Mouse (Mus musculus) adrenal gland, adult 2 months (tissue): Measurements from ENCODE around the gene Vasp. TPM values are rescaled to one million over a fixed set of nuclear protein-coding genes. Genes with fewer than 3 reads are reported as not detected.
"Not testable (repeated sequence)": the region's sequence is repeated elsewhere in the genome, so short reads cannot be mapped to it uniquely, and the experiment has no call there.

Source experiments
- DNase-seq: peaks from one replicate; pipeline ENCODE4 v3.0.0; 2021
- polyA plus RNA-seq: library from polyadenylated mRNA; depleted of rRNA; stranded (reverse); fragments of >200 nt; gene quantifications from 2 replicates; pipeline ENCODE4 v1.2.3, GENCODE M21; 2012
- total RNA-seq, 2 experiments: library from RNA; stranded (reverse); gene quantifications; 2 replicates each; pipeline ENCODE4 v1.2.3; 2021

The Vasp gene
- total and polyA plus RNA-seq, 3 experiments, result 45.8 to 136 (median 55.8) TPM

DNA sequence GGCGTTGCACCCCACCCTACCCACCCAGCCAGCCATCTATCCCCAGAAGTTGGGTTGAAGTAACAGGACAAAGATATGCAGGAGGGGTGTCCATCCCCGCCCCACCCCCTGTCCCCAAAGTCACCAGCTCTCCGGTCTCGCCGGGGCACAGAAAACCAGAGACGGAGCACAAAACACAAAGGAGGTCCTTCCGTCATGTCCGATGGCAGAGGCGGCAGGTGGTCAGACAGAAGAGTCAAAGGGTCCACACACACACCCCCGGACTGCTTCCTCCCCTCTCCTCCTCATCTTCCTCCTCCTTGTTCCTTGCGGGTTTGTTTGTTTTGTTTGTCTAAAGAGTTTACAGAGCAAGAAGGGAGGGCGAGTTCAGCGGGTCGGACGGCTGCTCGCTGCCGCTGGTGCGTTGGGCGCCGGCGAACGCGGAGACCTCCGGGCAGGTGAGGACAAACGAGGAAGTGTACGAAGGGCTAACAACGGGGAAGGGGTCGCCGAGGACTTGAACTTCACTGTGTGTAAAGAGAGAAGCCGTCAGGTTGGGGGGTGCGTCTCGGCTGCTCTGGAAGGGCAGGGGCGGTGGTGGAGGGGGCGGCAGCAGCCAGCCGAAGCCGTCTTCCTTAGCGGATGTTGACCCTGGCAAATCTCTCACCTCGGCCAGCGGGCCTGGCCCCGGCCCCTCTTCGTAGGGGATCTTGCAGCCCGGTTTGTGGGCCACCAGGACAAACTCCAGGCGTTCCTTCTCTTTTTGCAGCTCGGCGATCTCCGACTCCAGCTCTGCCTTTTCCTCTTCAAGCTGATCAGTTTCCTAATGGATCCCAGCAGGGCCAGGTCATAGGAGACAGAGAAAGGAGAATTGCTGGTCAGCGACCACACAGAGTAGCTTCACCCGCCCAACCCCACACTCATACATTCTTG, 33.1 kb upstream of the Vasp start:
- no peak for DNase-seq

DNA sequence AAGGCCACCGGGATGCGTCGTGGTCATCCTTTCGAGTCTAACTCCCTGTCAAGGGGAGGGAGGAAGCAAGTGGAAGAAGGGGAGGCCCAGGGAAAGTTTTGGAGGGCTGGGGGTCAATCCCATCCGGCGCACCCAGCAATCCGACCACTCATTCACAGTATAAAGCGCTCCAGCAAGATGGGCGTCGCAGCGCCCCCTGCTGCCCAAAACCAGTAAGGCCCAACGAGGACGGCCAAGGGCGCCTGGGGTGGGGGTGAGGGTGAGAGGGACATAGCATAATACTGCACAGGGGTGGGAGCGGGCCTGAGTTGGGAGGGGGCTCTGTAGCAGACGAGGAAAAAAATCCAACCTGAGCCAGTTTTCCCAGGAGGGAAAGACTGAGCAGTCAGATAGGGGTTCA, 32.2 kb upstream of the Vasp start:
- peak; percentile 77 for DNase-seq

DNA sequence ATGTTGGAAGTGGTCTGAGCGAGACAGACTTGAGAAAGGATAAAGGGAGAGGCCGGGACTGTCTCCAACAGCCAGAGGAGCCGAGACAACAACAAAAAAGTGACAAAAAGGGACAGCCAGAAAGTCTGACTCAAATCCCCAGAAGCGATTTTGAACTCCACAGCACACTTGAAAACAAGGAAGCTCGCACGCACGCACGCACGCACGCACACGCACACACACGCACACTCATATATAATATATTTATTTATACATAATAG, 31.4 kb upstream of the Vasp start:
- DNase-seq, result no peak

DNA sequence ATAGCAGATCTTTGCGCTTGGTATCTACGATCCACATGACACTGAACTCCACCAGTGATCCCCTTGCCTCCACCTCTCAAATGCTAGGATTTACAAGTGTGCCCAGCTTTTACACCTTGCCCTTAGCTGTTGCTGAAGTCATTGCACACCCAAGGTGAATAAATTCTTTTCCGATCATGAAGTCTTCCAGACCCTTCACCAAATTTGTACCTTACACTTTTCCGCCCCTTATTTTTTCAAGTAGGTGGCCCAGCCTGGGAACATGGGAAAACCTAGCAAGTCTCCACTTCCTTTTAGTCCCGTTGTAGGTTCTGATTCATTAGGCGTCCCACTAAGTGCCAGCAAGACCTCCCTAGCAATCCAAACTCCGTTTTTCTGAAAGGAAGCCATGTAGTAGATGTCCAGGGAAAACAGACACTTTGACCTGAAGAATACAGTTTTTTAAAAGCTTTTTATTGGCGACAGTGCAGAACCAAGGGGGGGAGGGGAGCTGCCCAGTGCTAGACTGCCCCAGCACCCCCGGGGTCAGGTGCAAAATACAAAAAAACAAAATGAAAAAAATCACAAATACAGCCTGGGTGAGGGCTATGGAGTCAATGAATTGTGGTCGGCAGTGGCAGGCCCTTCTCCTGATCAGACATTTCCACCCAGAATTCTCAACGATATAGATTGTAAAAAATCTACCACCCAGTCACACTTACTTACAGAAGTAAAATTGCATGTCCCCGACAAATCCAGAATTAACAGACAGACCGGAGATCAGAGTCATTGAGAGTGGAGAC, 30.8 kb upstream of the Vasp start:
- DNase-seq, result no peak

DNA sequence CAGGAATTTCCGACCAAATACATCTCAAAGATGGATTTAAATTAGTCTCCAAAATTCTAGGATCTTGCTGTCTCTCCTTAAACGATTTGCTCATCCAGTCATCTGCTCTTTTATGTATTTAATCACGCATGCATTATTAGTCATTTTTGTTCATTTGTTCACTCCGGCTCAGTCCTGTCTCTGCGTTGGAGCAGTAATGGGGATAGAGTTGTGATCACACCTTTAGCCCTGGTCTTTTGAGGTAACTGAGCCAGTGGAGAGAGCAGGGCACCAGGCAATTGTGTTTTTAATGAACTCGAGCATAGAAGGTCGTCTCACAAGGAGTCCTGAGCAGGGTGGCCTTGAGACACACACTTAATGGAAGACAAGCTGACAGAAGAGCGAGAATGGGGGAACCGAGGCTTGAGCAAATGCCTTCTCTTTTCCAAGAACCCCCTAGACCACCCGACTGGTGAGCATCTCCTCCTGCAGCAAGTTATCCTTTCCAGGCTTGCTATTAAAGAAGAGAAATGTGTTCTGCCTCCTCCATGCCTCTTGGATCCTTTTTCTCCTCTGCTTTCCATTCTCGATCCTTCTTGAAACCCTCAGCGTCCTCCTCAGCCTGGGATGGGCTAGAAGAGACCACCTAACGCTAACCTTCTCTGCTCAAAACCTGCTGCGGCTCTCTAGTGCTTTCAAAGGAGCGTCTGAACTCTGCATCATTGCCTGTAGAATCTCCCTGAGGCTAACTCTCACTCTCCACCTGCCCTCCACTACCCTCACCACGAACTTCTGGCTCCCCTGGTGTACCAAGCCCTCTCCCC, 30.0 kb upstream of the Vasp start:
- DNase-seq, result no peak

DNA sequence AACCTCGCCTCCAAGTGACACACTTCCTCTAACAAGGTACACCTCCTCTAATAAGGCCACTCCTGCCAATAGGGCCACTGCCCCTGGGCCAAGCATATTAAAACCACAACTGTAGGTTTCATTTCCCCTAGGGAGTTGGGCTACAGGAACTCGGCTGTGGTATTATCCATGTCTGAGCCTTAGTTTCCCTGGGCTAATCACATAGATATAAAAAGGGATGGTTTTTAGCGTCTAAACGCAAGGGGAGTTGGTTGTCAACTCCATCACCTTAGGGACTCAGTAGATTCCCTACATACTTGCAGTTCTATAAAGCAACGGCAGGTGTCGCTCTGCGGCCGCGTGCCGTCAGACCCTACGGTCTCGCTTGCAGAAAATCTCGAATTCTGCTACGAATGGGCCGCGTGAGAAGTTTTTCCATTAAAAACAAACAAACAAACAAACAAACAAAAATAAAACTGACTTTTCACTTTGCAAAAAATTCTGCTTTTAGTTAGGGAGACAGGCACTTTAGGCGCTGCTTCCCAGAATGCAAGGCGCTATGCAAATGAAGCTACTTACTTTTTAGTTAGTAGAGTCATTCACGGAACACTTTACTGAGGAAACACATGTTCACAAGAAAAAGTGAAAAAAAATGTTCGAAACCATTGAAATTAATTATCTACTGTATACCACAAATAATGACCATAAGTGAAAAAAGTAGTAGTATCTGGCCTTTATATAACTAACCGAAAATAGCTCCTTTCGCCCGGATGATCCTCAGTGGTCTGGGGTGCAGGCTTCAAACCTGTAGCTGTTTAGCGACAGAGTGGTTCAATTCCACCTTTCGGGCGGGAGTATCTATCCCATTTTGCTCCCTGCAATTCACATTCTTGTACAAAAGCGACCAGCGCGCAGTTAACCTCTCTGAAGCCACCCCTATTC, 29.1 kb upstream of the Vasp start:
- DNase-seq, result peak; percentile 82

DNA sequence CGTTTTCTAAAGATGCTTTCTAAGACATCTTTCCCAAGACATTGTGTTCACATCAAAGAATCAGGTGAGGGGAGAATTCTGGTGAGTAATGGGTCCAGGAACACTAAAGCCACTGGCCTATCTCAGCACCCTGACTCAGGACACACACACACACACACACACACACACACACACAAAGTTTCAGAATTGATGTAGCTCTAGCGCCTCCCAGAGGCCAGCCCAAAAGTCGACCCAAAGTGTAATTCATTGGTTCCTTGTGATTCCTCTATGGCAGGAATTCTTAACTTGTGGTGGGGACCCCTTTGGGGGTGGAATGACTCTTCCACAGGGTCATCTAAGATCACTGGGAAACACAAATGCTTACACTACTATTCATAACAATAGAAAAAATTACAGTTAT, 27.6 kb upstream of the Vasp start:
- peak; percentile 46 for DNase-seq

DNA sequence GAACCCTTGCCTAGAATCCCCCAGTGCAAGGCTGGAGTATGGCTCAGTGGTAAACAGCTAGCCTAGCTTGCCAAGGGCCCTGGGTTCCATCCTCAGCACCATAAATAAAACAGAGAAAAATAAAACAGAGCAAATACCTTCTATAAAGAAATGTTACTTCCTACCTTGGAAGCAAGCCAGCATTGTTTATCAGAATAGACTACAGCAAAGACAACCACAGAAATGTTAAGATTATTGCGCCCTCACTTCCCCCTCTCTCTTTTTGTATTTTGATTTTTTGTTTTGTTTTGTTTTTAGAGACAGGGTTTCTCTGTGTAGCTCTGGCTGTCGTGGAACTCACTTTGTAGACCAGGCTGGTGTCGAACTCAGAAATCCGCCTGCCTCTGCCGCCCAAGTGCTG, 26.2 kb upstream of the Vasp start:
- DNase-seq, result no peak

DNA sequence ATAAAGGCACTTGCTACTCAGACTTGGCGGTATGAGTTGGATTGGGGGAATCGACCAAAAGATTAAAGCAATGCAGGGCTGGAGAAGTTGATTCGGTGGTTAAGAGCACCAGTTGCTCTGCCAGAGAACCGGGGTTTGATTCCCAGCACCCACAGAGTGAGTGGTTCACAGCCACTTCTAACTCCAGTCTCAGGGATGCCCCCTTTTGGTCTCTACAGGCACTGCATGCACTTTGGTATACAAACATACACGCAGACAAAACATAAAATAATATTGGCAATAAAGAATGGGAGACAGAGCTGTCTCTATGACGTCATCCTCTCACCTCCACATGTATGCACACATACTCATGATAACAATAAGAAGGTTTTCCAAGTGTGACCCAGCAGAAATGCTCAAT, 25.4 kb upstream of the Vasp start:
- DNase-seq, result no peak

DNA sequence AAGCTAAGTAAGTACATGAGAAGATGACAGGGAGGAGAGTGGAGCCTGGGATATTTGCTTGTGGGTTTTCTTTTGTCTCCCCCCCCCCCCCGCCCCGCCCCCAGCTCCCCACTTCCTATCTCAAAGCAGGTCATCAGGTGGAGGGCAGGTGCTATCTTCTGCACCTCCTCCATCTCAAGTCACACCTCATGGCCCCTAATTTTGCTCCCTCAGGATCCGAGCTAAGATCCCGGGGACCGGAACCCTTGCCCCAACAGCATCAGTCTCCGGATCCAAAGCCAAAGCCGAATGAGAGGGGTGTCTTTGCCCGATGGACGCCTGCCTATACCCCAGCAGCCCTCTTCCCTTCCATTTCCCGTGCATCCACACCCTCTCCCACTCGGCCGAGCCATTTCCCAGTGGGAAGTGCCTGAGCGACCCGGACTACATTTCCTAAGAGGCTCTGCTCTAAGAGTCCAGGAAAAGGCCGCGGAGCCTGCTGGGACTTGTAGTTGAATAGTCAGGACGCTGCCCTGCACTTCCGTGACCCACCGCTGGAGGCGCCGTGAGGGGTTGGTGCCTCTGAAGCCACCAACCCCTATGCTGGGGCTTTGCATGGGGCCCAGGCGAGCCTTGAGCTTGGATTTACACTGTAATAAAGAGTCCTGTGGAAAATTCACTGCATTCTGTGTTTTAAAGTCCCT, 24.0 kb upstream of the Vasp start:
- peak; percentile 96 for DNase-seq

DNA sequence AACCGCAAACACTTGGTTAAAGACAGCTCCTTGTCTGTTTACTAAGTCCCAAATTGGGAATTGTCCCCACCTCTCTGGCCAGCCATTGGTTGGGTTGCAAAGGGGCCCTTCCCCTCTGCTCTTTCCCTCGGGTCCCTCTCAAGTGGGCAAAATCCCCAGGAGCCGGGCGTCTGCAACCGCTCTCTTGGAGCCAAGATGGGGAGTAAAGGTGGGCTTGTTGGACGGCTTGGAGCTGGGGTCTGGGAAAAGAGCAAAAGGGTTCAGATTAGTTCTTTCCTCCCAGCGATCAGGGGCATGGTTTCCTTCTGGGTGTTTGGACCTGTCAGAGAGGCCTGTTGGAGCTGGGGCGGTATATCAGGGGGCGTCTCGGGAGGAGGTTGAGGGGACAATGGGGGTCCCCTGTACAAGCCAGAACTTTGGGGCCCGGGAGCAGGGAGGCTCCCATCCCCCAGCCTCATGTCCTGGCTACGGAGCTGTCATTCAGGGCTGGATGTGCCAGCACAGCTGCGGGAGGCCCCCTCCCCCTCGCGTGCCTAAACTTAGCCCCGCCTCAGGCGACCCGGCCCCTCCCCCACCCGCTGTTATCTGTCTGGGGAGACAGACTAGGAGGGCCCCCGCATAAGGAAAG, 19.5 kb upstream of the Vasp start:
- no peak for DNase-seq

DNA sequence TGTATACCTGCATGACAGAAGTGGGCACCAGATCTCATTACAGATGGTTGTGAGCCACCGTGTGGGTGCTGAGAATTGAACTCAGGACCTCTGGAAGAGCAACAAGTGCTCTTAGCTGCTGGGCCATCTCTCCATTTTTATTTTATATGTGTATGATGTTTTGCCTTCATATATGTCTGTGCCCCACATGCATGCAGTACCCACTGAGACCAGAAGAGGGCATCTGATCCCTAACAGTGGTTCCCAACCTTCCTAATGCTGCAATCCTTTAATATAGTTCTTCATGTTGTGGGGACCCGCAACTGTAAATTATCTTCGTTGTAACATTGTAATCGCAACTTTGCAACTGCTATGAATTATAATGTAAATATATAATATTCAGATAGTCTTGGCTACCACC, 13.1 kb upstream of the Vasp start:
- DNase-seq, result no peak

DNA sequence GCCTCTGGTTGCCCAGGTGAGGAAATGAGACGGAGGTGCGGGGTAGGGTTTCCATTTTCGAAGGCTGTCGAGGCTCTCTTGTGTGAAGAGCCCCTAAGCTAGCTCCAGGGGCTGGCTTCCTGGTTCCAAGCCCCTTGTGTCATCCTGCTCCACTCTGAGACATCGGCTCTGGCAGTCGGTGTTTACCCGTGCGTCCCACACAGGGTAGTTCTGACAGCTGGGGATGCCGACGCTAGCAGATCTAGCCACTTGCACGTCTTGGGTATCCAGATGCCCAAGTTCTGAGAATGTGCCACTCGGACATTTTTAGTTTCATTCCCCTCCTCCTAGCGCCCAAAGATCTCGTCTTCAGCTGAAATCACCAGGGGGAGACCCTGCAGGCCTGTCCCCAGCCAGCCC, 11.8 kb upstream of the Vasp start:
- no peak for DNase-seq

DNA sequence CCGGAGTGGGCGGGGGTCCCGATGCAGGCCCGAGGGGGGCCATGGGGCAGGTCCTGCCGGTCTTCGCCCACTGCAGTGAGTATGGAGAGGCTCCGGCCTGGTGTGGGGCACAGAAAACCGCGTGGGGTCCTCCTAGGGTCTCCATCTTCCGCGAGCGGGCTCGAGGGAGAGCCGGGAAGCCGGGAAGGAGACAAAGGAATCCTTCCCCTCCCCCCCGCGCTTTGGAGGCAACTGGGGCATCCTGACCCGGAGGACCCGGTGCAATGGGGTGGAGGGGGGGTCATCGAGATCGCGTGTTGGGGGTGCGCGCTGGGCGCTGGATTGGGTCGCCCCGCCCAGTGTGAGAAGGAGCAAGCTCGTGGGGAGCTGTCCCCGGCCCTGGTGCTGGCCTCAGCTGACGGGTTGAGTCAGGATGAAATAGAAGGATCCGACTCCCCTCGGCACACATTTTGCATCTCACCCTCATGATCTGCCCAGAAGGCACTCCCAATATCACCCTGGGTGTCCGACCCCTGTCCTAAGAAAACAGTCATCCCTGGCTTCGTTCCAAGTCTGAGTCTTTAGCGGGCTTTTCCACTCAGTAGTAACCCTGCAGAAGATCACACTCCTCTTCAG, 11.3 kb upstream of the Vasp start:
- peak; percentile 76 for DNase-seq

DNA sequence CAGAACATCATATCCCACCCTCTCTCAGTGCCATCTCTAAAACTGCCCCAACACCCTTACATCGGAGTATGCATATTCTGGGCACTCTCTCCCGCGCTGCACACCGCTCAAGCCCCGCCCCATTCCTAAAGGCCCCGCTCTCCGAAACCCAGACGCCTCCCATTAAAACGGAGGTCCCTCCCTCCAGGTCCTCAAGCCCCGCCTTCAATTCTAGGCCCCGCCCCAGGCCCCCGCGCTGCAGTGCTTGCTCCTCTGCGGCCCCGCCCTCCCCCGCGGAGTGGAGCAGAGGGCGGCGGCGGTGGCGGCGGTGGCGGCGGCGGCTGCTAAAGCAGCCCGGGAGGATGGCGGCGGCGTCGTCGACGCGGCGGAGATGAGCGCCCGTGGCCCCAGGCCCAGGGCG, 10.8 kb upstream of the Vasp start, which contains the start of gene Rtn2:
TSS of gene Rtn2 (plus strand) at position 240 of the 400 bp plus-strand sequence.
- DNase-seq, result peak; percentile 86

DNA sequence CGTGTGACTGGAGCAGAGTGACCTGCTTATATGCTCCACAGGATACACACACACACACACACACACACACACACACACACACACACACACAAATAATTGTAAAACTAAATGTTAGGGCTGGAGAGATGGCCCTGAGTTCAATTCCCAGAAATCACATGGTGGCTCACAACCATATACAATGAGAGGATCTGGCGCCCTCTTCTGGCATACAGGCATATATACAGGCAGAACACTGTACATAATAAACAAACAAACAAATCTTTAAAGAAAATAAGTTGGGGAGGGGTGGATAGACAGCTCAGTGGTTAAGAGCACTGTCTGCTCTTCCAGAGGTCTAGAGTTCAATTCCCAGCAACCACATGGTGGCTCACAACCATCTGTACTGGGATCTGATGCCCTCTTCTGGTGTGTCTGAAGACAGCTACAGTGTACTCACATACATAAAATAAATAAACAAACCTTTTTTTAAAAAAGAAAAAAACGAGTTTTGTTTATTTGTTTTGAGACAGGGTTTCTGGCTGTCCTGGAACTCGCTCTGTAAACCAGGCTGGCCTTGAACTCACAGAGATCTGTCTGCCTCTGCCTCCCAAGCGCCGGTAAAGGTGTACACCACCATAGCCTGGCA, 10.2 kb upstream of the Vasp start:
- not testable (repeated sequence) for DNase-seq

DNA sequence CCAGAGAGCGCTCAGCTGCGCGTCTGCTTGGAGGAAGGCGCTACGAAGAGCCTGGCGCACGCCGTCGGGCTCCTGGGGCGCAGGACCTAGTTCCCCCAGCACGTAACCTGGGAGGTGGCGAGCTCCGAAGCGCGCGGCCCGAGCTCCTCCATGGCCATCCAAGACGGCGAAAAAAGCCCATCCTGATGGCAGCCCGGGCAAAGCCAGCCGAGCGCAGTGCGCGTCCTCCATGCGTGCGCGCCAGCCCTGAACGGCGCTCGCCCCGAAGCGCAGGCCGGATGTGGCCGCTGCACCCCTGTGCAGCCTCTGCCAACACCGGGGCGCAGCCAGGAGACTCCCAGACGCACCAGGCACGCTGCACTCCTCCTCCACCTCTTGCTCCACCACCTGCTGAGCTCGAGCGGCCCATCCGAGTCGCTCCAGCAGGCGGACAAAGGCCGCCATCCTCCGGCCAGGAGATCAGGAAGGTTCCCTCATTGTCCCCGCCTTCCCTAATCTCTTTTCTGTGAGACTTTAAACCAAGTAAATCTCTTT, 8.0 kb upstream of the Vasp start, which contains the start of gene Ppm1n:
TSS of gene Ppm1n (minus strand) at position 484 of the 534 bp plus-strand sequence.
- no peak for DNase-seq

DNA sequence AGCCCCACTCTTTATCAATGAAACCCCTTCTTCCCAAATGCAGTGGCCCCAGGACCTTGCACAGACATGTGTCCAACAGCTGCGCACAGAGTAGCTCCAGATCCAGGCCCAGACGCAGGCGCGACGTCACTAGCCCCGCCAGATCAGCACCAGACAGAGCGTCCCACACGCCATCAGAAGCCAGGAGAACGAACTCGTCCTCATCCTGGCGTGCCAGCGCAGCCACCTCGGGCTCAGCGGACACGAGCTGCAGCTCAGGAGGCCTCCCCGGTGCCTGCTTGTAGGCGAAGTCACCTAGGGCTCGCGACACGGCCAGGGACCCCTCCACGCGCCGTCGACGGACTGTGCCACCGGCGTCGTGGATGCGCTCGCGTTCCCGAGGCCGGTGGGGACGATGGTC, 7.4 kb upstream of the Vasp start:
- no peak for DNase-seq

DNA sequence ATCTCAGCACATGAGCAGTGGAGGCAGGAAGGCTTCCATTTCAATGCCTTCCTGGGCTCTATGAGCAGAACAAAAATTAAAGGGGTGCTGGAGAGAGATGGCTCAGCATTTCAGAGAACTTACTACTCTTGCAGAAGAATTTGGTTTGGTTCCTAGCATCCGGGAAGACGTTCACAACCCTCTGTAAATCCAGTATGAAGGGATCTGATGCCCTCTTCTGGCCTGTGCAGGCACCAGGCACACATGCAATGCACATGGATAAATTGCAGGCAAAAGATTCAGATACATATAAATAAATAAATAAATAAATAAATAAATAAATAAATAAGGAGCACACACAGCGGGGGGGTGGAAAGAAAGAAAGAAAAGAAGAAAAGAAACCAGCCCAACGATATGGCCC, 4.6 kb upstream of the Vasp start:
- no peak for DNase-seq
